Mouse (Mus musculus): ENCODE measurements around the gene P4hb.

GRCm38 (mm10) chr11:120548786-120549167 is 24.3 kb downstream of the P4hb start:
- TF ChIP-seq CTCF (IDR thresholded peaks at IDR 0.05; ENCODE audit: borderline replicate concordance, control insufficient read depth, extremely low read depth, insufficient read depth, low read length, poor library complexity) (no peak), POLR2A (IDR thresholded peaks at IDR 0.05; ENCODE audit: control insufficient read depth, extremely low read depth, insufficient read depth, low read length, poor library complexity) (no peak)

All from thymus, adult 2 months (tissue).